Mouse (Mus musculus): ENCODE measurements around the gene Pak1.

Gene Pak1

GRCm38 (mm10) chr7:97788190-97788668 is at the start of gene Pak1:
Gene Pak1 (plus strand): TSS chr7:97788541.
- DNase-seq (ENCODE audit: low spot score in 2 of 2) = peak; percentile 22 to 38

DNA sequence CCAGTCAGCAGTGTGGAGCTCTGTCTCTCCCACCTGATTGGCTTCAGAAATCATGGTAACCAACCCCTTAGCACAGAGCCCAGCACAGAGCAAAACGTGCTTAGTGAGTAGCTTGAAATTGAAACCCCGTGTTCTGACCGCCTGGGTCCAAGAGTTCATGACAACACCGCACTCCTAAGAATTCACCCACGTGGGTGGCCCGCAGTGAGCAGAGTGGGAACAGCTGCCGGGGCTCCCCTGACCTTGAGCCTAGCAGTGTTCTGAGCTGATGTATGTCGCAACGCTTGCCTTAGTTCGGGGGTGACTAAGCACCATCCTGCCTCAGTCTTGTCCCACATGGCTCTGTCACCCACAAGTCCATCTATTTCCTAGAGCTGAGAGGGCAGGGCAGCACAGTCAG is 47.4 kb upstream of the Pak1 start:
- DNase-seq (ENCODE audit: low spot score in 2 of 2) = no peak

DNA sequence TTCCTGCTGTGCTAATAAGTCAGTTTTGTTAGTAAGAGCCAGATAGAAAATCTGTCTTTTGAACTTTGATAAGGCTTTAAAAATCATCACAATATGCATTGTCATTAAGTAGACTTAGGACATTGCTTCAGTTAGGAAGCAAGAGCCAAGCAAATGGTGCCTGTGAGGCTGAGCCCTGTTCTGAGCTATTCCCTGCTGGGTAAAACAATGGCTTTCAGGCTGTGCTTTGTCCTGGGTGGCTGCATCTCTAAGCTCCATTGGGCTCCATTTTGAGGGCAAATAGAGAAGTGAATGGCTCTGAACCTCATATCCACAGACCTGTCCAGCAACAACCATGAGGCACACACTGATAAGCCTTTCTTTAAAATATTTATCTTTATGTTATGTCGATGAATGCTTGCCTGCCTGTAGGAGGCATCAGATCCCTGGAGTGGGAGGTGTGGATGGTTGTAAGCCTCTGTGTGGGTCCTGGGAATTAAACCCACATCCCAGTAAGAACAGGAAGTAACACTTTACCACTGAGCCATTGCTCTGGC is 46.5 kb upstream of the Pak1 start:
- DNase-seq (ENCODE audit: low spot score in 2 of 2) = no peak

- peak in 1 of 2 experiments; percentile 47 for DNase-seq (ENCODE audit: low spot score in 2 of 2)
Measured at GRCm38 (mm10) chr7:97745299-97745698, 43.0 kb upstream of the Pak1 start.

- no peak for DNase-seq (ENCODE audit: low spot score in 2 of 2)
Measured at GRCm38 (mm10) chr7:97747176-97747707, 41.1 kb upstream of the Pak1 start.

GRCm38 (mm10) chr7:97747787-97748497 is 40.4 kb upstream of the Pak1 start:
- peak; percentile 59 to 72 for DNase-seq (ENCODE audit: low spot score in 2 of 2)

- no peak for DNase-seq (ENCODE audit: low spot score in 2 of 2)
Measured at GRCm38 (mm10) chr7:97748527-97749206, 39.7 kb upstream of the Pak1 start.

DNA sequence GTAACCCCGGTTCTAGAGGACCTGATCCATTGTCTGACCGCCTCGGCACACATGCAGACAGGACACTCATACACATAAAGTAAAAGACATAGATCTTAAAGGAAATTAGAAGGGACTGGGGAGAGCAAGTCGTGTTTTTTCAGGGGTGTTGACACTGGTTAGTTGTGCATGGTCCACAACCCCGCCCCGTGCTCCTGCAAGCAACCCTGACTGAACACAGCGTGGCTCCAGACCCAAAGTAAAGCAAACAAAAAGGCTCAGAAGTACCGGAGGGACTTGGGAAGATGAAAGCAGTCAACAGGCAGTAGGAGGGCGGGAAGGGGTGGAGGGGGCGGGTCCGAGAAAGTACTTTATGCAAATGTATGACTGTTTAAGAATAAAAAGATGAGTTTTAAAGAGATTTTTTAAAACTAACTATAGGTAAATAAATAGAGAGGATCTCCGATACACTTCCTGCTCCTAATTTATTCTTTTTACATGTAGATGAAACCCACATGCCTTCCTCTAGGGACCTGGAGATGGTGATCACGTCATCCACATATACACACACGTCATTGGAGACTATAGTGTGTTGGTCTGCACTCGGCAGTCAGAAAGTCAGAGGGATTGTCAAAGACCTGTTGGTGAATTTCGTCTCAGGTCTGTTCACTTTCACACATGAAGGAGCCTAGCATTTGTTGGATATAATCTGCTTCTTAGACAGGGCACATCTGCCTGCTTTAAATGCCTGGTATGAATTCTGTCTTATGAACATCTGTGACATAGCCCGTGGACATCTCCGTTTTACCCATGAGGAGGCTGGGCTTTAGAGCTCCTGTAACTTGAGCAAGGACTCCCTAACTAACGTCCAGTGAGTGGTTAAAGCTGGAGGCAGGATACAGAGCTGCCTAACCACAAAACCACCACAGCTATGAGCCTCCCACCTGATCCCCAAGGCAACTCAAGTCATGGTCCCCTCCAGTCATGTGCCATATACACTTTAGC is 38.8 kb upstream of the Pak1 start:
- peak in 1 of 2 experiments; percentile 29 for DNase-seq (ENCODE audit: low spot score in 2 of 2)

DNA sequence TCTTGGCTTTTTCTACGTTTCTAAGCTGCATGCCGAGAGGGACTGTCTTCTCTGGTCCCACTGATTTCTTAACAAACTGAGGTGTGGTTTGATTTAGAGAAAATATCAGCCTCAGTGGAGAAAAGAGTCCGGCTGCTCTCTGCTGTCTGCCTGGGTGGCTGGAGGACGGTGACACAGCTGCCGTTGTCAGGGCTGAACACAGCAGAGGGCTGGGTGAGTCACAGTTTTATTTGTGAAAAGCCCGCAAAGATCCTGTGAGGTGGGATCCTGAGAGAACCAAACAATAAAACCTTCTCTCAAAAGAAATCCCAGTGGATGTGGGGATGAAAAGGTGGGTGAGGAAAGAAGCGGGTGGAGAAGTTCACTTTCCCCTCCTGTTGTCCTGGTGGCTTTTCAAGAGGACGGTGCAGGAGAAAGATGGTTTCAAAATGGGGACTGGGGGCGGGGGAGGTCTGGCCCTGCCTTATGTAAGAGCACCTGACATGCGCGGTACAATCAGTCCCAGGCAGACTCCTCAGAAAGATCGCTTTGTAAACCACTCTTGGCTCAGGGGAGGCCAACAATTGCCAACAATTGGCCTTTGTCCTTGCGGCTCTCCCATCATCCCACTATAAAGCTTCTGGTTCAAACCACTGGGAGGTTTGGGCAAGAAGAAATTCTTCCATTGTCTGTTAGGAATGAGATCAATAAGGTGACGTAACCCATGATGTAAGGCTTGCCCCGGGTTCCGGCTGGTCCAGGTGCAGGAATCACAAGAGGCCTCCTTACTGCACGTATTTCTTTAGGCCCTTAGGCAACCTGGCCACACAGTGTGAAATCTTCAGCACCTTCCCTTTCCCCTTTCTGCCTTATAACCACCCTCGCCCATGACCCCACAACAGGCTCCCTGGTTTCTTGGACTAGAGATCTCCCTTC is 31.1 kb upstream of the Pak1 start:
- no peak for DNase-seq (ENCODE audit: low spot score in 2 of 2)

DNA sequence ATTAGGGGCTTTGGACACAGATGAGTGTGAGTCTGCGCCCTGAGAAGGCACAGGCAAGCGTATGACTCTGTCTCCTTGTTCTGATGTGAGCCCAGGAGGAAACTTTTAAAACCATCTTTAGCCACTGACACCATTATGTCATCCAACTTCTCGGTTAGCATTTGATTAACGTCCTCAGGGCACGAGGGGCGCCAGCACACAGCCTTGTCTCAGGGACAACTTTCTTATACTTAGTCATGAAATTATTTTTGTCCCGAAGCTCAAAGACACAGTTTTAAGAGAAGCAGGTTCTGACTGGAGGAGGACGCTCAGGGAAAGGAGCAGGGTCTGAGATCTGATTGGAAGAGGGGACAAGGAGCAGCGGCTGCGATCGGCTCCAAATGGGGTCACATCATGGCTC is 23.8 kb upstream of the Pak1 start:
- no peak for DNase-seq (ENCODE audit: low spot score in 2 of 2)

- DNase-seq (ENCODE audit: low spot score in 2 of 2) = no peak
Measured at GRCm38 (mm10) chr7:97765181-97765962, 23.0 kb upstream of the Pak1 start.

DNA sequence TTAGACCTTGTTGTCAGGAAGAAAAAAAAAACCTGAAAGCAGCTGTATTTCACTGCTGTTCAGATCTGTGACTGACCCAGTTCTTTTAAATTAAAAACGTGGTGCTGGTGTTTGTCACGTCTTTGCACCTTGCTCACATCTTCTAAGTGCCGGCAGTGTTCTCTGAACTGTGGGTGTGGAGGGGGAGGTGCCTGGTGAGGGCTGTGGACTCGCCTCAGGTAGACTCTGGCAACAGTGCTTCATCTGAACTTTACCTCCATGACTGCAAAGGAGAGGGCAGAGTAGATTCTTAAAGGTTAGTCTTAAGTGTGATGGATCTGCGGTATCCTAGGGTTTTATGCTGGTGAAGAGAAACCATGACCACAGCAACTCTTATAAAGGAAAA is 22.4 kb upstream of the Pak1 start:
- DNase-seq (ENCODE audit: low spot score in 2 of 2) = no peak

GRCm38 (mm10) chr7:97766406-97767166 is 21.8 kb upstream of the Pak1 start:
- DNase-seq (ENCODE audit: low spot score in 2 of 2) = no peak

DNA sequence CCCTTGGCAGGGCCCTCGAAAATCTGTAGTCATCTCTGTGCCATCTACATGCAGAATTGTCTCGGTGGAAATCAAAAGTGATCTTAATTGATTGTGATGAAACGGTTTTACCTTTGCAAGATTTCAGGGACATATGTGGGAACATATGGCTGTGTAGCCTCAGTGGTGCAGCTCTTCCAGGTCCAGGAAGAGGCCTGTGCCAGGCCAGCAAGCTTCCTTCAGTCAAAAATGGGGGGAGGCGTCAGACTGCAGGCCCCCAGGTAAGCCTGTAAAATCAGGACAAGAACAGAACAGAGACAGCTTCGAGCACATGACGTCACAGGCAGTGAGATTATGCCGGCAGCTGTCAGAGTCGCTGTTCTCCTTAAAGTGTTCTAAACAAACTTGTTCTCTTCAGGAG is 20.5 kb upstream of the Pak1 start:
- DNase-seq (ENCODE audit: low spot score in 2 of 2) = no peak

GRCm38 (mm10) chr7:97769020-97769419 is 19.3 kb upstream of the Pak1 start:
- DNase-seq (ENCODE audit: low spot score in 2 of 2) = no peak

GRCm38 (mm10) chr7:97770841-97771620 is 17.3 kb upstream of the Pak1 start:
- DNase-seq (ENCODE audit: low spot score in 2 of 2) = no peak

DNA sequence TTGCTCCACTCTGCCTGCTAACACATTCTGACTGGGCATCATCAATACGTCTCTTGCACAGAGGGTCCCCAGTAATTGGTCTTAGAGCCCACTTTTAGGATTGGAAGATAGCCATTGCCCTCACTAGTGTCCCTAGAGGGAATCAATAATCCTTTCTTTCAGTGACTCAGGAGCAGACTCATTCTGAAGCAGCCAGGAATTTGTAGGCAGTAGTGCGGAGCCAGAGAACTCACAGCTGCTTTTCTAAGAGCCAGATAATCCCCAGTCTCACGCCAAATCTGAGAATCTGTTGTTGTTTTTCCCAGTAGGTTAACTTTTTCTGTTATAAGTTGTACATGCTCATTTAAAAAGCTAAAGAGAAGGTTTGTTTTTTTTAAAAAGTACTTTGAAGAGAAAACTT is 13.0 kb upstream of the Pak1 start:
- no peak for DNase-seq (ENCODE audit: low spot score in 2 of 2)

DNA sequence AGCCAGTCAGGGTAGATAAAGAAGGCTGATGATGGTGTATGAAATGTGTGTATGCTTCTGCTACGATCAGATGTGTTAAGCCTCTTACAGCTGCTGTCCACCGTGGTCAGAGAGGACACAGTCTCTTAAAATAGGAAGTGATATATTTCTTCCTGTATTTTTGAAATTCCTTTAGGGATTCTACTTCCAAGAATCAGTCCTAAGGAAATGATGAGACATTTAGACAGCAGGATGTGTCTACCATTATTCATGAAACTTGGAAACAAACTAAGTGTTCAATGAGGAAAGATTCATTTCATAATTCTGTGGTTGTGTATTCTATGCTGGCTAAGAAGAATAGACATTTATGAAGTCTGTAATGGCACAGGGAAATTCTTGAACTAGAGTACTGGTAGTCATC is 12.4 kb upstream of the Pak1 start:
- DNase-seq (ENCODE audit: low spot score in 2 of 2) = no peak
